Mouse (Mus musculus) cerebellum, adult 2 months (tissue): ENCODE measurements at regions not wholly inside any gene's neighbourhood (a gene's known extent, or its start where the extent isn't known, plus 50 kb on each side); places are given as distances from the start of the nearest gene placed in this dataset.

Experiments
- CTCF ChIP-seq: fragments of 200-500 bp; IDR thresholded peaks from 2 replicates; pipeline ENCODE4 v1.5.1; 2011; ENCODE audit warnings: low read depth, mild to moderate bottlenecking, control low read depth, low read length, moderate library complexity, borderline replicate concordance; ENCODE audit not compliant: insufficient read depth
- POLR2A ChIP-seq: fragments of 200-500 bp; IDR thresholded peaks from 2 replicates; pipeline ENCODE4 v1.6.1; 2011; ENCODE audit warnings: low read length, control low read depth, borderline replicate concordance; ENCODE audit not compliant: insufficient read depth

DNA sequence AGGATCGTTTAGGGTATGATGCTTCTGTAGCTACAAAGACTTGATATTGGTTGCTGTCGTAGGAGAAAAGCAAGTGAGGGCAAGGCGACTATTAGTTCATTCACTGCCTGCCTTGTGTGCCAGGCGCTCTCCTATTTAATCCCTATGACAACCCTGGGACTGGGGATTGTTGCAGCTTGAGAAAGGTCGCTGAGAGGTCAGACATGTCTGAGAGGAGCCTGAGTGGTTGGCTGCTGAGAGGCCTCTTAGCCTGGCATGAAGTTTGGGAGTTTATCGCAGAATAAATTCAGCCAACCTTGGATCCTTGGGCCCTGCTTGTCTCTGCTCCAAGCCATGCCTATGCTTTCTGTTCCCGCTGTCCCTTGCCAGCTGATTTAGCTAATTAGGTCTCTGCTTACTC is 65.9 kb upstream of the Gjb5 start:
- TF ChIP-seq CTCF (no peak), POLR2A (no peak)
